Mouse (Mus musculus): ENCODE measurements at regions not wholly inside any gene's neighbourhood (a gene's known extent, or its start where the extent isn't known, plus 50 kb on each side); places are given as distances from the start of the nearest gene placed in this dataset.

GRCm38 (mm10) chr10:70766450-70766849, 110.7 kb upstream of the Phyhipl start:
- Histone ChIP-seq H3K4me1 (ENCODE audit: control insufficient read depth, insufficient read depth, low read length) (no peaks in the 10 kb centered on the region), H3K36me3 (ENCODE audit: control insufficient read depth, insufficient read depth, low read length) (no peaks in the 10 kb centered on the region), H3K27me3 (replicated peaks; ENCODE audit: control insufficient read depth, insufficient read depth, low read length) (no peaks in the 10 kb centered on the region; the same call in 1 of the 2 replicates), H3K27ac (ENCODE audit: insufficient read depth, low read depth, low read length) (no peak overlapping the region), H3K4me3 (ENCODE audit: insufficient read depth, low read depth, low read length) (no peak overlapping the region)
- no peak for TF ChIP-seq POLR2A (IDR thresholded peaks at IDR 0.05; ENCODE audit: low read depth, low read length)
- TF ChIP-seq CTCF (conservative IDR thresholded peaks at IDR 0.05; ENCODE audit: insufficient read depth, insufficient read length, low read depth, low read length) = no peak
- no peak for DNase-seq
- WGBS = 57% methylated on average over 8 of the region's 8 CpGs

GRCm38 (mm10) chr10:70763206-70763605, 107.4 kb upstream of the Phyhipl start:
- H3K36me3 ChIP-seq (ENCODE audit: control insufficient read depth, insufficient read depth, low read length) = no peaks in the 10 kb centered on the region
- no peak overlapping the region for H3K4me3 ChIP-seq (ENCODE audit: insufficient read depth, low read depth, low read length)
- TF ChIP-seq POLR2A (IDR thresholded peaks at IDR 0.05; ENCODE audit: low read depth, low read length) (no peak), CTCF (conservative IDR thresholded peaks at IDR 0.05; ENCODE audit: insufficient read depth, insufficient read length, low read depth, low read length) (no peak)
- no peaks in the 10 kb centered on the region for H3K4me1 ChIP-seq (ENCODE audit: control insufficient read depth, insufficient read depth, low read length)
- WGBS = 30% methylated on average over 7 of the region's 7 CpGs
- no peak overlapping the region for H3K27ac ChIP-seq (ENCODE audit: insufficient read depth, low read depth, low read length)
- no peaks in the 10 kb centered on the region; the same call in 1 of the 2 replicates for H3K27me3 ChIP-seq (replicated peaks; ENCODE audit: control insufficient read depth, insufficient read depth, low read length)
- DNase-seq = no peak

GRCm38 (mm10) chr10:70759686-70760085, 103.9 kb upstream of the Phyhipl start:
- H3K4me1 ChIP-seq (ENCODE audit: control insufficient read depth, insufficient read depth, low read length) = no peaks in the 10 kb centered on the region
- no peaks in the 10 kb centered on the region for H3K27me3 ChIP-seq (replicated peaks; ENCODE audit: control insufficient read depth, insufficient read depth, low read length)
- H3K4me3 ChIP-seq (ENCODE audit: insufficient read depth, low read depth, low read length) = no peak overlapping the region
- TF ChIP-seq POLR2A (IDR thresholded peaks at IDR 0.05; ENCODE audit: low read depth, low read length) (no peak), CTCF (conservative IDR thresholded peaks at IDR 0.05; ENCODE audit: insufficient read depth, insufficient read length, low read depth, low read length) (no peak)
- H3K36me3 ChIP-seq (ENCODE audit: control insufficient read depth, insufficient read depth, low read length) = no peaks in the 10 kb centered on the region
- DNase-seq = no peak
- WGBS = 82% methylated on average over 7 of the region's 7 CpGs
- H3K27ac ChIP-seq (ENCODE audit: insufficient read depth, low read depth, low read length) = no peak overlapping the region

- 52% methylated on average over 8 of the region's 8 CpGs for WGBS
These were observed 96.0 kb upstream of the Phyhipl start for GRCm38 (mm10) chr10:70751771-70752170.

GRCm38 (mm10) chr10:70750356-70751145, 94.8 kb upstream of the Phyhipl start:
- Histone ChIP-seq H3K4me1 (ENCODE audit: control insufficient read depth, insufficient read depth, low read length) (no peaks in the 10 kb centered on the region), H3K36me3 (ENCODE audit: control insufficient read depth, insufficient read depth, low read length) (no peaks in the 10 kb centered on the region), H3K27ac (ENCODE audit: insufficient read depth, low read depth, low read length) (no peak overlapping the region), H3K4me3 (ENCODE audit: insufficient read depth, low read depth, low read length) (no peak overlapping the region), H3K27me3 (replicated peaks; ENCODE audit: control insufficient read depth, insufficient read depth, low read length) (no peaks in the 10 kb centered on the region)
- no peak for DNase-seq
- TF ChIP-seq CTCF (conservative IDR thresholded peaks at IDR 0.05; ENCODE audit: insufficient read depth, insufficient read length, low read depth, low read length) (no peak), POLR2A (IDR thresholded peaks at IDR 0.05; ENCODE audit: low read depth, low read length) (no peak)
- 84% methylated on average over 15 of the region's 15 CpGs for WGBS

More at GRCm38 (mm10) chr10:70751771-70752170, 96.0 kb upstream of the Phyhipl start:
- no peaks in the 10 kb centered on the region for H3K27me3 ChIP-seq (replicated peaks; ENCODE audit: control insufficient read depth, insufficient read depth, low read length)
- H3K4me3 ChIP-seq (ENCODE audit: insufficient read depth, low read depth, low read length) = no peak overlapping the region
- TF ChIP-seq CTCF (conservative IDR thresholded peaks at IDR 0.05; ENCODE audit: insufficient read depth, insufficient read length, low read depth, low read length) = no peak
- no peak for TF ChIP-seq POLR2A (IDR thresholded peaks at IDR 0.05; ENCODE audit: low read depth, low read length)
- H3K4me1 ChIP-seq (ENCODE audit: control insufficient read depth, insufficient read depth, low read length) = no peaks in the 10 kb centered on the region
- no peak overlapping the region for H3K27ac ChIP-seq (ENCODE audit: insufficient read depth, low read depth, low read length)
- no peaks in the 10 kb centered on the region for H3K36me3 ChIP-seq (ENCODE audit: control insufficient read depth, insufficient read depth, low read length)
- no peak for DNase-seq

GRCm38 (mm10) chr10:70746612-70747011, 90.8 kb upstream of the Phyhipl start:
- WGBS = 88% methylated on average over 4 of the region's 4 CpGs
- no peak for TF ChIP-seq POLR2A (IDR thresholded peaks at IDR 0.05; ENCODE audit: low read depth, low read length)
- no peak for TF ChIP-seq CTCF (conservative IDR thresholded peaks at IDR 0.05; ENCODE audit: insufficient read depth, insufficient read length, low read depth, low read length)
- H3K36me3 ChIP-seq (ENCODE audit: control insufficient read depth, insufficient read depth, low read length) = no peaks in the 10 kb centered on the region
- no peak for DNase-seq
- no peak overlapping the region for H3K4me3 ChIP-seq (ENCODE audit: insufficient read depth, low read depth, low read length)
- no peak overlapping the region for H3K27ac ChIP-seq (ENCODE audit: insufficient read depth, low read depth, low read length)
- H3K4me1 ChIP-seq (ENCODE audit: control insufficient read depth, insufficient read depth, low read length) = no peaks in the 10 kb centered on the region
- H3K27me3 ChIP-seq (replicated peaks; ENCODE audit: control insufficient read depth, insufficient read depth, low read length) = no peaks in the 10 kb centered on the region

- no peaks in the 10 kb centered on the region for H3K36me3 ChIP-seq (ENCODE audit: control insufficient read depth, insufficient read depth, low read length)
- DNase-seq = no peak
- H3K4me1 ChIP-seq (ENCODE audit: control insufficient read depth, insufficient read depth, low read length) = no peaks in the 10 kb centered on the region
- no peak overlapping the region for H3K27ac ChIP-seq (ENCODE audit: insufficient read depth, low read depth, low read length)
- no peak for TF ChIP-seq CTCF (conservative IDR thresholded peaks at IDR 0.05; ENCODE audit: insufficient read depth, insufficient read length, low read depth, low read length)
- TF ChIP-seq POLR2A (IDR thresholded peaks at IDR 0.05; ENCODE audit: low read depth, low read length) = no peak
- no peak overlapping the region for H3K4me3 ChIP-seq (ENCODE audit: insufficient read depth, low read depth, low read length)
- no peaks in the 10 kb centered on the region for H3K27me3 ChIP-seq (replicated peaks; ENCODE audit: control insufficient read depth, insufficient read depth, low read length)
These were observed 86.1 kb upstream of the Phyhipl start for GRCm38 (mm10) chr10:70741909-70742308.
